Mouse (Mus musculus) midbrain, embryonic 11.5 days (tissue): ENCODE measurements at regions not wholly inside any gene's neighbourhood (a gene's known extent, or its start where the extent isn't known, plus 50 kb on each side); places are given as distances from the start of the nearest gene placed in this dataset.

ENCODE experiments used
- ATAC-seq: fragments of 200-750 bp; cut with Nextera tagmentation; 2 replicates; pipeline ENCODE4 v1.8.0; 2017; ENCODE audit warnings: moderate TSS enrichment, moderate library complexity; ENCODE audit not compliant: low FRiP score
- DNase-seq: peaks from one replicate; pipeline ENCODE4 v3.0.0; 2015; ENCODE audit warnings: low spot score; ENCODE audit errors: missing footprints
- H3K27ac ChIP-seq: fragments of 300-500 bp; sonication (generic); 2 replicates; pipeline ENCODE4 v1.5.1; 2014; ENCODE audit warnings: low read depth, low read length
- H3K27me3 ChIP-seq: fragments of 300-500 bp; sonication (generic); 2 replicates; pipeline ENCODE4 v1.6.1; 2014; ENCODE audit warnings: mild to moderate bottlenecking, low read length, moderate library complexity, mixed read lengths; ENCODE audit not compliant: control insufficient read depth, insufficient read depth
- H3K36me3 ChIP-seq: fragments of 300-500 bp; sonication (generic); 2 replicates; pipeline ENCODE4 v1.6.1; 2014; ENCODE audit warnings: mild to moderate bottlenecking, low read length, moderate library complexity, mixed read lengths; ENCODE audit not compliant: control insufficient read depth, insufficient read depth
- H3K4me1 ChIP-seq: fragments of 300-500 bp; sonication (generic); 2 replicates; pipeline ENCODE4 v1.6.1; 2014; ENCODE audit warnings: low read length; ENCODE audit not compliant: control insufficient read depth, insufficient read depth
- H3K4me2 ChIP-seq: fragments of 300-500 bp; sonication (generic); 2 replicates; pipeline ENCODE4 v1.6.1; 2014; ENCODE audit warnings: mild to moderate bottlenecking, moderate library complexity
- H3K4me3 ChIP-seq: fragments of 300-500 bp; sonication (generic); 2 replicates; pipeline ENCODE4 v1.5.1; 2014; ENCODE audit warnings: low read depth, low read length
- H3K9ac ChIP-seq: fragments of 300-500 bp; sonication (generic); 2 replicates; pipeline ENCODE4 v1.6.1; 2014; ENCODE audit warnings: low read length
- H3K9me3 ChIP-seq: fragments of 300-500 bp; sonication (generic); 2 replicates; pipeline ENCODE4 v1.6.1; 2016; ENCODE audit warnings: low read length; ENCODE audit not compliant: control insufficient read depth
- WGBS: fragments of 180-500 bp; shearing (Covaris S2); extraction: QIAGEN DNeasy Blood & Tissue Kit; methylation state at CpG from one replicate; pipeline ENCODE4 v1.1.7; 2014; 5-methylcytosine and 5-hydroxymethylcytosine counted together

GRCm38 (mm10) chr6:50713297-50713696 is 59.1 kb upstream of the Npvf start:
- no peaks in the 10 kb centered on the region for H3K9me3 ChIP-seq
- no peak for ATAC-seq
- H3K36me3 ChIP-seq = no peaks in the 10 kb centered on the region
- DNase-seq = no peak
- 92% methylated on average over 3 of the region's 3 CpGs for WGBS
- no peak overlapping the region for H3K4me3 ChIP-seq
- no peaks in the 10 kb centered on the region for H3K27me3 ChIP-seq
- H3K27ac ChIP-seq = no peak overlapping the region
- H3K9ac ChIP-seq = no peak overlapping the region
- H3K4me1 ChIP-seq = no peaks in the 10 kb centered on the region
- no peak overlapping the region for H3K4me2 ChIP-seq

GRCm38 (mm10) chr6:50718631-50719030 is 64.4 kb upstream of the Npvf start:
- H3K36me3 ChIP-seq = no peaks in the 10 kb centered on the region
- no peak for ATAC-seq
- H3K27ac ChIP-seq = no peak overlapping the region
- peaks cover 2% of the 10 kb centered on the region; the same call in 1 of the 2 replicates for H3K4me1 ChIP-seq
- DNase-seq = no peak
- H3K9ac ChIP-seq = no peak overlapping the region
- no peak overlapping the region for H3K4me2 ChIP-seq
- H3K4me3 ChIP-seq = no peak overlapping the region
- 16% methylated on average over 4 of the region's 4 CpGs for WGBS
- no peaks in the 10 kb centered on the region for H3K27me3 ChIP-seq
- H3K9me3 ChIP-seq = no peaks in the 10 kb centered on the region

- Histone ChIP-seq H3K9ac (no peak overlapping the region), H3K36me3 (no peaks in the 10 kb centered on the region), H3K9me3 (no peaks in the 10 kb centered on the region), H3K4me2 (no peak overlapping the region), H3K27ac (no peak overlapping the region), H3K4me1 (peaks cover 2% of the 10 kb centered on the region; the same call in 1 of the 2 replicates), H3K27me3 (no peaks in the 10 kb centered on the region), H3K4me3 (no peak overlapping the region)
- ATAC-seq = no peak
- no peak for DNase-seq
- WGBS = 70% methylated on average over 4 of the region's 4 CpGs
Measured at GRCm38 (mm10) chr6:50720346-50720745, 66.1 kb upstream of the Npvf start.

- 94% methylated on average over 3 of the region's 3 CpGs for WGBS
- no peak for ATAC-seq
Measured at GRCm38 (mm10) chr6:50725640-50726039, 71.4 kb upstream of the Npvf start.

GRCm38 (mm10) chr6:50726166-50726591 is 71.9 kb upstream of the Npvf start:
- ATAC-seq = no peak
- H3K4me2 ChIP-seq = no peak overlapping the region
- WGBS = 94% methylated on average over 9 of the region's 9 CpGs
- H3K9me3 ChIP-seq = no peaks in the 10 kb centered on the region
- no peak overlapping the region for H3K4me3 ChIP-seq
- H3K27ac ChIP-seq = no peak overlapping the region
- no peaks in the 10 kb centered on the region for H3K4me1 ChIP-seq
- no peaks in the 10 kb centered on the region for H3K27me3 ChIP-seq
- H3K9ac ChIP-seq = no peak overlapping the region
- no peak for DNase-seq
- H3K36me3 ChIP-seq = no peaks in the 10 kb centered on the region

More at GRCm38 (mm10) chr6:50725640-50726039, 71.4 kb upstream of the Npvf start:
- H3K36me3 ChIP-seq = no peaks in the 10 kb centered on the region
- H3K9ac ChIP-seq = no peak overlapping the region
- H3K4me1 ChIP-seq = no peaks in the 10 kb centered on the region
- no peak overlapping the region for H3K4me3 ChIP-seq
- DNase-seq = peak; percentile 33
- H3K27me3 ChIP-seq = no peaks in the 10 kb centered on the region
- H3K27ac ChIP-seq = no peak overlapping the region
- H3K9me3 ChIP-seq = no peaks in the 10 kb centered on the region
- no peak overlapping the region for H3K4me2 ChIP-seq

- ATAC-seq = no peak
- H3K9me3 ChIP-seq = no peaks in the 10 kb centered on the region
- no peaks in the 10 kb centered on the region for H3K36me3 ChIP-seq
- no peak overlapping the region for H3K27ac ChIP-seq
- no peak overlapping the region for H3K4me3 ChIP-seq
- H3K9ac ChIP-seq = no peak overlapping the region
- H3K4me2 ChIP-seq = no peak overlapping the region
- peak; percentile 44 for DNase-seq
- 79% methylated on average over 14 of the region's 14 CpGs for WGBS
- H3K27me3 ChIP-seq = no peaks in the 10 kb centered on the region
- H3K4me1 ChIP-seq = no peaks in the 10 kb centered on the region
Measured at GRCm38 (mm10) chr6:50730744-50731718, 76.8 kb upstream of the Npvf start.

- no peak overlapping the region for H3K27ac ChIP-seq
- H3K27me3 ChIP-seq = no peaks in the 10 kb centered on the region
- no peaks in the 10 kb centered on the region for H3K36me3 ChIP-seq
- H3K4me2 ChIP-seq = no peak overlapping the region
- WGBS = 95% methylated on average over 2 of the region's 2 CpGs
- H3K4me1 ChIP-seq = no peaks in the 10 kb centered on the region
- H3K4me3 ChIP-seq = no peak overlapping the region
- H3K9me3 ChIP-seq = no peaks in the 10 kb centered on the region
- DNase-seq (no peak), ATAC-seq (no peak)
- H3K9ac ChIP-seq = no peak overlapping the region
Measured at GRCm38 (mm10) chr6:50734701-50735100, 80.5 kb upstream of the Npvf start.

- H3K4me3 ChIP-seq = no peak overlapping the region
- ATAC-seq = no peak
- no peaks in the 10 kb centered on the region for H3K9me3 ChIP-seq
- H3K36me3 ChIP-seq = no peaks in the 10 kb centered on the region
- WGBS = 74% methylated on average over 2 of the region's 2 CpGs
- H3K4me2 ChIP-seq = no peak overlapping the region
- H3K27me3 ChIP-seq = no peaks in the 10 kb centered on the region
- no peaks in the 10 kb centered on the region for H3K4me1 ChIP-seq
- no peak overlapping the region for H3K27ac ChIP-seq
- DNase-seq = no peak
- H3K9ac ChIP-seq = no peak overlapping the region
Measured at GRCm38 (mm10) chr6:50735825-50736224, 81.6 kb upstream of the Npvf start.

- Histone ChIP-seq H3K27ac (no peak overlapping the region), H3K36me3 (no peaks in the 10 kb centered on the region), H3K4me2 (no peak overlapping the region), H3K4me1 (no peaks in the 10 kb centered on the region), H3K27me3 (no peaks in the 10 kb centered on the region), H3K9ac (no peak overlapping the region), H3K9me3 (no peaks in the 10 kb centered on the region), H3K4me3 (no peak overlapping the region)
- WGBS = 75% methylated on average over 4 of the region's 4 CpGs
- ATAC-seq (no peak), DNase-seq (no peak)
Measured at GRCm38 (mm10) chr6:50742009-50742408, 87.8 kb upstream of the Npvf start.
